Mouse (Mus musculus) midbrain, postnatal 0 days (tissue): ENCODE measurements at regions not wholly inside any gene's neighbourhood (a gene's known extent, or its start where the extent isn't known, plus 50 kb on each side); places are given as distances from the start of the nearest gene placed in this dataset.

Experiments used
- ATAC-seq: fragments of 200-750 bp; cut with Nextera tagmentation; 2 replicates; pipeline ENCODE4 v1.8.0; 2017; ENCODE audit warnings: moderate number of reproducible peaks, mild to moderate bottlenecking, moderate TSS enrichment, moderate library complexity; ENCODE audit not compliant: low FRiP score
- DNase-seq: peaks from one replicate; pipeline ENCODE4 v3.0.0-alpha.2; 2015; ENCODE audit warnings: low spot score
- H3K27ac ChIP-seq: fragments of 300-500 bp; sonication (generic); 2 replicates; pipeline ENCODE4 v1.5.1; 2014; ENCODE audit warnings: low read depth, mild to moderate bottlenecking, low read length, mixed read lengths
- H3K27me3 ChIP-seq: fragments of 300-500 bp; sonication (generic); 2 replicates; pipeline ENCODE4 v1.6.1; 2014; ENCODE audit warnings: low read length, control low read depth, mixed read lengths; ENCODE audit not compliant: insufficient read depth
- H3K36me3 ChIP-seq: fragments of 300-500 bp; sonication (generic); 2 replicates; pipeline ENCODE4 v1.6.1; 2014; ENCODE audit warnings: low read length, control low read depth, mixed read lengths; ENCODE audit not compliant: insufficient read depth
- H3K4me1 ChIP-seq: fragments of 300-500 bp; sonication (generic); 2 replicates; pipeline ENCODE4 v1.6.1; 2014; ENCODE audit warnings: mild to moderate bottlenecking, control low read depth, antibody characterized with exemption, low read length, mixed read lengths; ENCODE audit not compliant: insufficient read depth
- H3K4me2 ChIP-seq: fragments of 300-500 bp; sonication (generic); 2 replicates; pipeline ENCODE4 v1.6.1; 2014; ENCODE audit warnings: low read depth, mild to moderate bottlenecking, low read length, mixed read lengths; ENCODE audit not compliant: poor library complexity, severe bottlenecking
- H3K4me3 ChIP-seq: fragments of 300-500 bp; sonication (generic); 2 replicates; pipeline ENCODE4 v1.5.1; 2014; ENCODE audit warnings: low read depth, mild to moderate bottlenecking, low read length, moderate library complexity
- H3K9ac ChIP-seq: fragments of 300-500 bp; sonication (generic); replicated peaks from 2 replicates; pipeline ENCODE4 v1.6.1; 2014; ENCODE audit warnings: mild to moderate bottlenecking, low read length, moderate library complexity, mixed read lengths; ENCODE audit not compliant: poor library complexity, severe bottlenecking
- H3K9me3 ChIP-seq: fragments of 300-500 bp; sonication (generic); 2 replicates; pipeline ENCODE4 v1.6.1; 2016; ENCODE audit warnings: low read length, control low read depth
- CTCF ChIP-seq: IDR thresholded peaks from 2 replicates; pipeline ENCODE4 v1.5.1; 2016; ENCODE audit warnings: antibody characterized with exemption, mild to moderate bottlenecking
- WGBS: fragments of 180-500 bp; shearing (Covaris S2); extraction: QIAGEN DNeasy Blood & Tissue Kit; methylation state at CpG from one replicate; pipeline ENCODE4 v1.1.7; 2014; 5-methylcytosine and 5-hydroxymethylcytosine counted together

DNA sequence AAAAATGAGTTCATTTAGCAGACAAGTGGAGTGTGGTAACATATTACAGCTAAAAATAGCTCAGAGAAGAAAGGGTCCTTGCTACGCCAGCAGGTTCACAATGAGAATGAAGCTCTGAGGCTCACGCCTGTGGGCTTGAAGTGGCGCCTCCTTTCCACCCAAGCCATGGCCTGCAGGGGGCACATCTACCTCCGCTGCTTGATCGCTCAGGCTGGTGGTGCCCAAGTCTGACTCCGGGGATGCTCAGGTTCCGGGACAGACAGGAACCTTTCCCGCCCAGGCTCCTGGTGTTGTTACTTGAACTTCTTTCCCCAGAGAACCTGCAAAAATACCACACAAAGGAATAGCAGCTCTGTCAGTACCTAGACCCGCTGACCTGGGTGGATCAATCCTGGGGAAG is 199.3 kb upstream of the Zdhhc25 start:
- H3K4me3 ChIP-seq: no peak overlapping the region
- no peaks in the 10 kb centered on the region for H3K9me3 ChIP-seq
- H3K27ac ChIP-seq: no peak overlapping the region
- H3K4me2 ChIP-seq: no peak overlapping the region
- no peaks in the 10 kb centered on the region for H3K36me3 ChIP-seq
- DNase-seq (peak; percentile 26), ATAC-seq (no peak)
- peaks cover 6% of the 10 kb centered on the region; the same call in 1 of the 2 replicates for H3K4me1 ChIP-seq
- H3K9ac ChIP-seq: no peak overlapping the region
- 58% methylated on average over 9 of the region's 9 CpGs for WGBS
- H3K27me3 ChIP-seq: no peaks in the 10 kb centered on the region
- peak; percentile 56 for TF ChIP-seq CTCF

DNA sequence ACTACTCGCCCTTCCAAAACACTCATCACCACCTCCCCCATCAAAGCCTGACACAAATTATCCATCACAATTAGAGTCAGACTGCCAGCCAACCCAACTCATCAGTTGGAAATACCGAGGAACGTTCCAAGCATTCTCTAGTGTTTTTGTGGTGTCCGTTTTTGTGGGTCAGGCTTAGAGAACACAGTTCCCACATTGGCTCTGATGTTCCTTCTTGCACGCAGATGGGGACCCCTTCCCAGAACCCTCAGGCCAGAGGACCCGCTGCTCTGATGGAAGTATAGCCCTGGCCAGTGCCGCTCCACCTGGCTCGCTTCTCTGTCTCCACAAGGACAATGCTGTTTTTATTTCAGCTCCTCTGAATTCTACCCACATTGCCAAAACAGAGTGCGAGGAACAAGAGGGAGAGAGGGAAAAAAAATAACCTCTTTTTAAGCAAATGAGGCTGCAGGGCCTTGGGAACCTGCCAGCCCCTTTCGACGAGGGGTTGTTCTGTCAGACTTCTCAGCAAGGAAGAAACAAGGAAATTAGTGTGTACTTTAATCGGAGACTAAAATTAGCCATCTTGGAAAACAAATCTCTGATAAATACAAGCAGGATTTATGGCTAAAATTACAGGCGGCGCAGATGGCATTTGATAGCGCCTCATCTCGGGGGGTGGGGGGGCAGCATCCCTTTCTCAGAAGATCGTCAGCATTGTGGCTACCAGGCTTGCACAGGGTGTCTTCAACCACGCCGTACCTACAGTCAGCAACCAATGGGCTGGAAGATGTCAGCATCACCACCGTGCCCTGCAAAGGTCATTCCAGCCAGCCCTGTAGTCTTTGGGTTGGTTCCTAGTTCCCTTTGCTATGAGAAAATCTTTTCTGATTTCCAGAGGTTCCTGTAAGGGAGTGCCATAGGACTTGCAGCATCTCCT is 191.4 kb upstream of the Zdhhc25 start:
- Histone ChIP-seq H3K4me3 (no peak overlapping the region), H3K4me1 (no peaks in the 10 kb centered on the region), H3K27ac (peak overlapping the region; percentile 51; the same call in 1 of the 2 replicates), H3K36me3 (no peaks in the 10 kb centered on the region), H3K27me3 (no peaks in the 10 kb centered on the region), H3K9ac (no peak overlapping the region), H3K4me2 (no peak overlapping the region), H3K9me3 (peaks cover 6% of the 10 kb centered on the region; the same call in 1 of the 2 replicates)
- no peak for TF ChIP-seq CTCF
- DNase-seq: peak; percentile 72
- 70% methylated on average over 20 of the region's 20 CpGs for WGBS
- no peak for ATAC-seq

DNA sequence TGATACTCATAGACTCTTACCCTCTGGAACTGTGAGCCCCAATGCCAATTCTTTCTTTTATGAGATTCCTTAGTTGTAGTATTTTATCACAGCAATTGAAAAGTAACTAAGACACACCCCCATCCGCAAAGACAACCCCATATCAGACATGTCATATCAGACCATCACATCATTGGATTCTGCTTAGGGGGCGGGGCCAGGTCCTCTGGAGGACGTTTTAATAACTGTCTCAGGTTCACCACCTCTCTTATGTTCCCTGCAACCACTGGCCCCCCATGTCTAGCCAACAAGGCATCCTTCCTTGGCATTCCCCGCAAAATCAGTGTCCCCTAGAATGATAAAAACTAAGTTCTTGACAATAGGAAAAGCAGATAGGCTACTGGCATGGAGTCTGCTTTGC is 185.9 kb upstream of the Zdhhc25 start:
- 78% methylated on average over 4 of the region's 4 CpGs for WGBS
- TF ChIP-seq CTCF: no peak
- Histone ChIP-seq H3K4me2 (no peak overlapping the region), H3K27ac (no peak overlapping the region), H3K9me3 (peaks cover 6% of the 10 kb centered on the region; the same call in 1 of the 2 replicates), H3K27me3 (no peaks in the 10 kb centered on the region), H3K36me3 (no peaks in the 10 kb centered on the region), H3K4me3 (no peak overlapping the region), H3K9ac (no peak overlapping the region), H3K4me1 (no peaks in the 10 kb centered on the region)
- ATAC-seq (no peak), DNase-seq (no peak)

DNA sequence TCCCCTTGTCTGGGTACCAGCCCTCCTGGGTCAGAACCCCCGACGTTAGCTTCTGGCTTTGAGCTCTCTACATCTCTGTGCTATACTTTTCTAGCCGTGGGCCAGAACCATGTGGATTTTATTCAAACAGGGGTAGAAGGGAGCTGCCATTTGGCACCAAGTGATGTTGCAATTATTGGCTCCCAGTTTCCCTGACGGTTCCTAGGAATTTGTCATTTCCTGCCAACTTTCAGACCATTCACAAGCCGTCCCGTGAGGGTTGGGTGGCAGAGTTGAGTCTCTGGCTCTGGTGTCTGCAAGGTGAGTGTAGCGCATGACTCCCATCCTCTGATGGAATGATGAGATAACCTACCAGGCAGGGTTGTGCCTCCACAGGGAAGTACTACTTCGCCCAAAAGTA is 181.2 kb upstream of the Zdhhc25 start:
- H3K27me3 ChIP-seq: no peaks in the 10 kb centered on the region; the same call in 1 of the 2 replicates
- ATAC-seq (no peak), DNase-seq (peak; percentile 39)
- H3K9me3 ChIP-seq: no peaks in the 10 kb centered on the region
- H3K4me3 ChIP-seq: no peak overlapping the region
- H3K36me3 ChIP-seq: no peaks in the 10 kb centered on the region
- no peak overlapping the region for H3K4me2 ChIP-seq
- no peak overlapping the region for H3K9ac ChIP-seq
- no peak overlapping the region for H3K27ac ChIP-seq
- no peaks in the 10 kb centered on the region for H3K4me1 ChIP-seq
- TF ChIP-seq CTCF: no peak
- 63% methylated on average over 8 of the region's 8 CpGs for WGBS

DNA sequence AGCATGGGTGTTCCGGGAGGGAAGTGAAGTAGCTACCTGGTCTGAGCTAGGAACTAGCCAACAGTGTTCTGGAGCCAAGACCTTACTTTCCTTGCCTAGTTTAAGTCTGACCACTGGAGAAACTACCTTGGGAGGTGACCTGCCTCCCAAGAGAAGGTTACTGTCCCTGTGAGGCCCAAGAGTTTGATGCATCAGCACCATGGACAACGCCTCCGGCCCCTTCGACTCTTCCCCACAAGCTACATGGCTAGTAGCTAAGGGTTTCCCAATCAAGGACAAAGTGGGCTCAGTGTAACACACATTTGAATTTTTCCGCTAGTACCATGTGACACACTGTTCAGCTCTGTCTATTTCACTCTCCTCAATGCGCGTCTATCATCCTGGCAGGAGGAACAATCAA is 171.7 kb upstream of the Zdhhc25 start:
- DNase-seq: no peak
- 0 out of 2 replicates have a peak, but pooled peaks cover 3% of the 10 kb centered on the region for H3K27me3 ChIP-seq
- H3K4me3 ChIP-seq: no peak overlapping the region
- no peak overlapping the region for H3K27ac ChIP-seq
- no peaks in the 10 kb centered on the region for H3K36me3 ChIP-seq
- TF ChIP-seq CTCF: no peak
- no peak overlapping the region for H3K9ac ChIP-seq
- no peak for ATAC-seq
- no peaks in the 10 kb centered on the region for H3K4me1 ChIP-seq
- no peaks in the 10 kb centered on the region for H3K9me3 ChIP-seq
- H3K4me2 ChIP-seq: no peak overlapping the region
- WGBS: 71% methylated on average over 7 of the region's 7 CpGs

DNA sequence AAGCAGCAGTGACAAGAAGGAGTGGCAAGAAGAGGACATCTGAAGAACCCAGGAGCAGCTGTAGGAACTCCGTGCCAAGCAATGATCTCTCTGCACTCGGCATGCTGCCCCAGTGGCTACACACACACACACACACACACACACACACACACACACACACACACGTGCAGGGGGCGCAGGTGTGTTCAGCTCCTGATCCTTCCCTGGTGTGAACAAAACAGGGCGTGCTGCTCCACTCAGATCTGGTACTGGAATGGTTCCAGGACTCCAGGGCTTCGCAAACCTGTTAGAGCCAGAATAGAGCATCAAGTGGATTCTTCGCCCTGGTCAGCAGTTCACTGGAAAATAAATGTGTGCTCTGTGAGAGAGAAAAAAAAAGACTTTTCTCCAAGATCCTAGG is 169.2 kb upstream of the Zdhhc25 start:
- H3K4me2 ChIP-seq: no peak overlapping the region
- H3K4me3 ChIP-seq: no peak overlapping the region
- H3K9me3 ChIP-seq: no peaks in the 10 kb centered on the region
- peak; percentile 67 for DNase-seq
- TF ChIP-seq CTCF: no peak
- H3K27ac ChIP-seq: no peak overlapping the region
- no peaks in the 10 kb centered on the region for H3K36me3 ChIP-seq
- no peak overlapping the region for H3K9ac ChIP-seq
- ATAC-seq: no peak
- H3K27me3 ChIP-seq: 0 out of 2 replicates have a peak, but pooled peaks cover 3% of the 10 kb centered on the region
- WGBS: 80% methylated on average over 7 of the region's 7 CpGs
- no peaks in the 10 kb centered on the region for H3K4me1 ChIP-seq
